Mouse (Mus musculus) embryonic stem cell, embryonic (primary cell): ENCODE results near the gene Mvd.

ENCODE experiments used
- CTCF ChIA-PET, 4 experiments: fragments of 300-600 bp in 2 of 4; fragments of 350-600 bp in 2 of 4; sonication (Branson Sonifier 250); formaldehyde crosslinking; loops; one replicate each; lab custom pipeline; 2022; ENCODE audit warnings: inconsistent platforms in 2 of 4; lab: Charles Lee
- POLR2A ChIA-PET, 4 experiments: fragments of 300-600 bp in 2 of 4; fragments of 350-600 bp in 2 of 4; sonication (Branson Sonifier 250); formaldehyde crosslinking; loops; one replicate each; lab custom pipeline; 2022; ENCODE audit warnings: antibody characterized with exemption in 4 of 4, inconsistent platforms in 1 of 4; lab: Charles Lee

Gene Mvd

GRCm38 (mm10) chr8:122421376-122422070 lies 21.7 kb downstream of the Mvd start, which contains the start of gene Il17c:
Gene Il17c (plus strand): TSS chr8:122422020.
- CTCF ChIA-PET: interaction anchor here in 1 of 4 experiments (0.6 kb wide), 1 partner anchor 21 kb away, joined by 3 read pairs; no protein-coding TSS in a partner anchor
- POLR2A ChIA-PET: interaction anchor here in 2 of 4 experiments (0.6 to 4.2 kb wide), 5 partner anchors 9 to 45 kb away, joined by 3 to 48 read pairs (median 13); partner anchors contain the start of genes Cyba (in 2 of the 2) and Zc3h18 (in 1 of the 2)

GRCm38 (mm10) chr8:122419881-122420555 lies 23.2 kb downstream of the Mvd start:
- ChIA-PET POLR2A (interaction anchor here in 2 of 4 experiments (0.8 to 2.3 kb wide), 2 partner anchors 12 to 13 kb away, joined by 3 to 13 read pairs; partner anchors contain the start of gene Cyba (in 2 of the 2)), CTCF (interaction anchor here in 1 of 4 experiments (0.7 kb wide), 1 partner anchor 11 kb away, joined by 3 read pairs; no protein-coding TSS in a partner anchor)

GRCm38 (mm10) chr8:122415554-122415953 lies 27.7 kb downstream of the Mvd start:
- CTCF ChIA-PET: no interaction called here

GRCm38 (mm10) chr8:122414311-122414710 lies 28.9 kb downstream of the Mvd start:
- POLR2A ChIA-PET: interaction anchor here in 3 of 4 experiments (0.6 to 4.0 kb wide), 11 partner anchors 8 to 109 kb away, joined by 3 to 21 read pairs (median 5); partner anchors contain the start of genes Cyba (in 1 of the 3) and Il17c (in 1 of the 3)
- CTCF ChIA-PET: interaction anchor here in 2 of 4 experiments (0.6 to 0.9 kb wide), 3 partner anchors 22 to 61 kb away, joined by 3 to 5 read pairs (median 3); partner anchors contain the start of gene Mvd (in 1 of the 2)

More at GRCm38 (mm10) chr8:122415554-122415953, 27.7 kb downstream of the Mvd start:
- POLR2A ChIA-PET: interaction anchor here in 2 of 4 experiments (1.0 to 2.9 kb wide), 4 partner anchors 8 to 38 kb away, joined by 4 to 14 read pairs (median 8); no protein-coding TSS in a partner anchor

- ChIA-PET CTCF (no interaction called here), POLR2A (interaction anchor here in 1 of 4 experiments (1.5 kb wide), 1 partner anchor 16 kb away, joined by 5 read pairs; no protein-coding TSS in a partner anchor)
These were observed 35.5 kb downstream of the Mvd start for GRCm38 (mm10) chr8:122407678-122408077.

GRCm38 (mm10) chr8:122405146-122405805 lies 37.9 kb downstream of the Mvd start:
- ChIA-PET POLR2A (interaction anchor here in 2 of 4 experiments (0.8 to 1.7 kb wide), 5 partner anchors 9 to 18 kb away, joined by 3 to 4 read pairs (median 3); no protein-coding TSS in a partner anchor), CTCF (interaction anchor here in 1 of 4 experiments (0.5 kb wide), 1 partner anchor 363 kb away, joined by 3 read pairs; no protein-coding TSS in a partner anchor)

- CTCF ChIA-PET: interaction anchor here in 3 of 4 experiments (0.6 to 1.7 kb wide), 5 partner anchors 9 to 100 kb away, joined by 3 to 20 read pairs (median 4); no protein-coding TSS in a partner anchor
- POLR2A ChIA-PET: interaction anchor here in 3 of 4 experiments (0.6 to 2.6 kb wide), 7 partner anchors 11 to 293 kb away, joined by 3 to 6 read pairs (median 5); partner anchors contain the start of genes Cyba (in 1 of the 3) and Zc3h18 (in 1 of the 3)
These were observed 45.0 kb downstream of the Mvd start for GRCm38 (mm10) chr8:122398186-122398585.

- POLR2A ChIA-PET: interaction anchor here in 3 of 4 experiments (0.7 to 1.3 kb wide), 6 partner anchors 9 to 464 kb away, joined by 3 to 7 read pairs (median 4); no protein-coding TSS in a partner anchor
- CTCF ChIA-PET: no interaction called here
These were observed 47.9 kb downstream of the Mvd start for GRCm38 (mm10) chr8:122395291-122395690.

- CTCF ChIA-PET: interaction anchor here in 1 of 4 experiments (0.6 kb wide), 1 partner anchor 1148 kb away, joined by 5 read pairs; no protein-coding TSS in a partner anchor
- POLR2A ChIA-PET: no interaction called here
These were observed 49.5 kb downstream of the Mvd start for GRCm38 (mm10) chr8:122393717-122394116.

- POLR2A ChIA-PET: interaction anchor here in 2 of 4 experiments (0.6 to 5.1 kb wide), 7 partner anchors 12 to 304 kb away, joined by 3 to 39 read pairs (median 4); partner anchors contain the start of genes Mvd (in 1 of the 2) and Zc3h18 (in 1 of the 2)
- CTCF ChIA-PET: interaction anchor here in 2 of 4 experiments (0.6 kb wide), 2 partner anchors 412 to 458 kb away, joined by 10 to 15 read pairs; no protein-coding TSS in a partner anchor
These were observed 52.5 kb downstream of the Mvd start for GRCm38 (mm10) chr8:122390758-122391157.

GRCm38 (mm10) chr8:122389357-122389756 lies 53.9 kb downstream of the Mvd start:
- ChIA-PET POLR2A (interaction anchor here in 3 of 4 experiments (0.5 to 5.1 kb wide), 6 partner anchors 10 to 513 kb away, joined by 3 to 39 read pairs (median 6); partner anchors contain the start of gene Zc3h18 (in 2 of the 3)), CTCF (interaction anchor here in 3 of 4 experiments (0.5 to 1.6 kb wide), 9 partner anchors 8 to 160 kb away, joined by 3 to 6 read pairs (median 4); no protein-coding TSS in a partner anchor)
